Mouse (Mus musculus): ENCODE results near the gene Abhd12b. TPM values are rescaled to one million over a fixed set of nuclear protein-coding genes. Genes with fewer than 3 reads are reported as not detected.
"Not testable (repeated sequence)": the region's sequence is repeated elsewhere in the genome, so short reads cannot be mapped to it uniquely, and the experiment has no call there.

The Abhd12b gene
- total RNA-seq, 2 experiments from 2014 or later, result not detected

- DNase-seq (ENCODE audit: low spot score), result no peak
Measured at GRCm38 (mm10) chr12:70137626-70138025, 16.3 kb upstream of the Abhd12b start.

GRCm38 (mm10) chr12:70139871-70140270 is 14.1 kb upstream of the Abhd12b start:
- no peak for DNase-seq (ENCODE audit: low spot score)

- DNase-seq (ENCODE audit: low spot score), result no peak
Measured at GRCm38 (mm10) chr12:70140542-70140941, 13.4 kb upstream of the Abhd12b start.

GRCm38 (mm10) chr12:70140993-70141576 is 12.9 kb upstream of the Abhd12b start:
- DNase-seq (ENCODE audit: low spot score), result no peak

GRCm38 (mm10) chr12:70144106-70144587 is 9.8 kb upstream of the Abhd12b start:
- DNase-seq (ENCODE audit: low spot score), result not testable (repeated sequence)

GRCm38 (mm10) chr12:70144637-70145448 is 9.1 kb upstream of the Abhd12b start:
- peak; percentile 73 for DNase-seq (ENCODE audit: low spot score)

- DNase-seq (ENCODE audit: low spot score), result no peak
Measured at GRCm38 (mm10) chr12:70145586-70145985, 8.4 kb upstream of the Abhd12b start.

- no peak for DNase-seq (ENCODE audit: low spot score)
Measured at GRCm38 (mm10) chr12:70147986-70148630, 5.8 kb upstream of the Abhd12b start.

- no peak for DNase-seq (ENCODE audit: low spot score)
Measured at GRCm38 (mm10) chr12:70148631-70149265, 5.2 kb upstream of the Abhd12b start.

- no peak for DNase-seq (ENCODE audit: low spot score)
Measured at GRCm38 (mm10) chr12:70156222-70156621, 2.3 kb downstream of the Abhd12b start.

- DNase-seq (ENCODE audit: low spot score), result no peak
Measured at GRCm38 (mm10) chr12:70157292-70158066, 3.5 kb downstream of the Abhd12b start.

- DNase-seq (ENCODE audit: low spot score), result no peak
Measured at GRCm38 (mm10) chr12:70161057-70161456, 7.1 kb downstream of the Abhd12b start.

- no peak for DNase-seq (ENCODE audit: low spot score)
Measured at GRCm38 (mm10) chr12:70164741-70165140, 10.8 kb downstream of the Abhd12b start.

GRCm38 (mm10) chr12:70167950-70168349 is 14.0 kb downstream of the Abhd12b start:
- no peak for DNase-seq (ENCODE audit: low spot score)

- DNase-seq (ENCODE audit: low spot score), result no peak
Measured at GRCm38 (mm10) chr12:70169969-70170368, 16.0 kb downstream of the Abhd12b start.

GRCm38 (mm10) chr12:70183507-70183906 is 29.6 kb downstream of the Abhd12b start:
- not testable (repeated sequence) for DNase-seq (ENCODE audit: low spot score)

GRCm38 (mm10) chr12:70184173-70184783 is 30.3 kb downstream of the Abhd12b start:
- DNase-seq (ENCODE audit: low spot score), result no peak

GRCm38 (mm10) chr12:70192267-70192727 is 38.4 kb downstream of the Abhd12b start:
- no peak for DNase-seq (ENCODE audit: low spot score)

- DNase-seq (ENCODE audit: low spot score), result no peak
Measured at GRCm38 (mm10) chr12:70195426-70195825, 41.5 kb downstream of the Abhd12b start.

- no peak for DNase-seq (ENCODE audit: low spot score)
Measured at GRCm38 (mm10) chr12:70196341-70196740, 42.4 kb downstream of the Abhd12b start.
